Comparison of ENCODE assay signal across 15 mouse cellular contexts in genomic region chr9:16046686-16047085, GRCm38 (mm10).
"Had no signal": no experiment of that assay in that cellular context is flagged by ENCODE, and none has a peak within 500 bp of the region (broad histone marks: within the 10 kb centered on the region; RNA-seq: fewer than 3 reads in every experiment).

No protein-coding gene starts in this region.

- H3K9me3 ChIP-seq: kidney, embryonic 15.5 days; limb, embryonic 13.5 days; liver, embryonic 12.5 days; midbrain, embryonic 13.5 days; neural tube, embryonic 15.5 days had no signal

- H3K27ac ChIP-seq: kidney, embryonic 15.5 days; limb, embryonic 13.5 days; liver, embryonic 12.5 days; midbrain, embryonic 13.5 days; neural tube, embryonic 15.5 days had no signal

- DNase-seq: kidney, adult 2 months; kidney, postnatal 14 days; layer of hippocampus, postnatal 36 days; left cerebral cortex, postnatal 4 days; lung, embryonic 14.5 days; lung, postnatal 10 days; right cerebral cortex, postnatal 4 days; spleen, adult 18-20 months; thymus, postnatal 36 days had no signal

- H3K4me3 ChIP-seq: kidney, embryonic 15.5 days; limb, embryonic 13.5 days; liver, embryonic 12.5 days; midbrain, embryonic 13.5 days; myocyte; neural tube, embryonic 15.5 days had no signal

- H3K27me3 ChIP-seq: kidney, embryonic 15.5 days; limb, embryonic 13.5 days; liver, embryonic 12.5 days; midbrain, embryonic 13.5 days; neural tube, embryonic 15.5 days had no signal

- H3K4me2 ChIP-seq: kidney, embryonic 15.5 days; limb, embryonic 13.5 days; liver, embryonic 12.5 days; lung, embryonic 14.5 days; midbrain, embryonic 13.5 days; neural tube, embryonic 15.5 days had no signal

- H3K36me3 ChIP-seq: kidney, embryonic 15.5 days; limb, embryonic 13.5 days; liver, embryonic 12.5 days; midbrain, embryonic 13.5 days; neural tube, embryonic 15.5 days had no signal

- H3K9ac ChIP-seq: kidney, embryonic 15.5 days; limb, embryonic 13.5 days; liver, embryonic 12.5 days; lung, embryonic 14.5 days; midbrain, embryonic 13.5 days; neural tube, embryonic 15.5 days had no signal

- H3K4me1 ChIP-seq: kidney, embryonic 15.5 days; limb, embryonic 13.5 days; liver, embryonic 12.5 days; neural tube, embryonic 15.5 days had no signal

- ATAC-seq: liver, embryonic 12.5 days; midbrain, embryonic 13.5 days had no signal
